Mouse (Mus musculus): ENCODE data around the gene Igsf8. TPM values are rescaled to one million over a fixed set of nuclear protein-coding genes. Genes with fewer than 3 reads are reported as not detected.

The Igsf8 gene
- polyA plus RNA-seq, 1 experiment from 2014 or later, result 69.7 TPM

DNA sequence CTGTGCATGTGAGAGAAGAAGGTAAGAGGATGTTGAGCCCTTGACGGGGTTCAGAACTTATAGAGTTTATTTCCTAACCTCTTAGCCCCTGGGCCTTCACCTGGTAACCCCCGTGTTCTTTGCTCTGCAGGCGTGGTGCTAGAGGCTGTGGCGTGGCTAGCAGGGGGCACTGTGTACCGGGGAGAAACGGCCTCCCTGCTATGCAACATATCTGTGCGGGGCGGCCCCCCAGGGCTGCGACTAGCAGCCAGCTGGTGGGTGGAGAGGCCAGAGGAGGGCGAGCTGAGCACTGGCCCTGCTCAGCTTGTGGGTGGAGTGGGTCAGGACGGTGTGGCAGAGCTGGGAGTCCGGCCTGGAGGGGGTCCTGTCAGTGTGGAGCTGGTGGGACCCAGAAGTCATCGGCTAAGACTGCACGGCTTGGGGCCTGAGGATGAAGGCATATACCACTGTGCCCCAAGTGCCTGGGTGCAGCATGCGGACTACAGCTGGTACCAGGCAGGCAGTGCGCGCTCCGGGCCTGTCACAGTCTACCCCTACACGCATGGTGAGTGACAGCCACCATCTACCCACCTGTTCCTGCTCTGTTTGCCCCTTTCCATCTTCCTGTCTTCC, 57.1 kb downstream of the Igsf8 start:
- no peak for ATAC-seq (ENCODE audit: low FRiP score, low TSS enrichment)
- Histone ChIP-seq H3K9ac (replicated peaks; ENCODE audit: low read length) (no peak overlapping the region), H3K4me3 (ENCODE audit: low read length) (no peak overlapping the region), H3K27me3 (ENCODE audit: insufficient read depth, low read length) (no peaks in the 10 kb centered on the region), H3K4me1 (ENCODE audit: insufficient read depth, low read length) (peaks cover under 1% of the 10 kb centered on the region; the same call in 1 of the 2 replicates), H3K4me2 (replicated peaks; ENCODE audit: low read depth, low read length) (no peak overlapping the region), H3K36me3 (ENCODE audit: insufficient read depth, low read length) (peaks cover 3% of the 10 kb centered on the region), H3K27ac (ENCODE audit: low read length) (no peak overlapping the region), H3K9me3 (ENCODE audit: low read length) (no peaks in the 10 kb centered on the region)
- 91% methylated on average over 19 of the region's 19 CpGs for WGBS

DNA sequence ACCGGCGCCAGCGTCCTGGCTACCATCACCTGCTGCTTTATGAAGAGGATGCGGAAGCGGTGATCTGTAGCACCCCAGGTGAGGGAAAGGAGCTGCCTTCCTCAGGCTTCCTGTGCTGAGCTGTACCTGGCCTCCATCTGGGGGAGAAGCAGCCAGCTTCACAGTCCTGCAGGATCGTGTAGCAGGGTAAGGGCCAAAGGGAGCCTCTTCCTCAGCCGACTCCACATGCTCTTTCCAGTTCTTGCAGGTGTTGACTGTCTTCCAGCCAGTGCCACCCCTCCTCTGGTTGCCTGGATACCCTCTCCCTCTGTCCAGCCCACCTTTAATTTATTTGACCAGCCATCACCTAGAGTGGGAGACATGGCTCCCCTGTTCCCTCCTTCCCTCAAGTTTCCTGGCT, 57.9 kb downstream of the Igsf8 start:
- WGBS, result 72% methylated on average over 7 of the region's 7 CpGs
- Histone ChIP-seq H3K9ac (replicated peaks; ENCODE audit: low read length) (no peak overlapping the region), H3K4me2 (replicated peaks; ENCODE audit: low read depth, low read length) (no peak overlapping the region), H3K4me1 (ENCODE audit: insufficient read depth, low read length) (no peaks in the 10 kb centered on the region), H3K27me3 (ENCODE audit: insufficient read depth, low read length) (no peaks in the 10 kb centered on the region), H3K9me3 (ENCODE audit: low read length) (no peaks in the 10 kb centered on the region), H3K4me3 (ENCODE audit: low read length) (no peak overlapping the region), H3K36me3 (ENCODE audit: insufficient read depth, low read length) (peaks cover 3% of the 10 kb centered on the region), H3K27ac (ENCODE audit: low read length) (no peak overlapping the region)
- ATAC-seq (ENCODE audit: low FRiP score, low TSS enrichment), result no peak

DNA sequence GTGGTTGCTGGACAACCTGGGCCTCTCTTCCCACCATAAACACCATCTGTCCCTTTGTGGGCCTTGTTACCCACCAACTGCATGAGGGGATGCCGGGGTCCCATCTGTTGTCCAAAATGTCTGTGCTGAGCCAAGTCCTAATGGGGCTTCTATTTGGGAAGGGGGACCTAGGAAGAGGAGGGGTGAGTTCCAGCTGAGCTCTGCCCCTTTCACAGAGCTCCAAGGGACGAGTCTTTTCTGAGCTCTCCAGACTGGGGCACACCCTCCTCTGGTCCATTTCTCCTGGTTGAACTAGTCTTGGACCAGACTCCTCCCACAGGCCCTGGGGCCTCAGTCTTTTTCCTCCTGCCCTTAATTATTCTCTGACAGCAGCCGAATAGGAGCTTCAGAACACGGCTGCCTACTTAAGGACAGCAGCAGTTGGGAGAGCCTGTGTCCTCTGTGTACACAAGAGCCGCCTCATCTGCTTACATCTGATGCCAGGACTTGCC, 58.5 kb downstream of the Igsf8 start:
- Histone ChIP-seq H3K4me3 (ENCODE audit: low read length) (no peak overlapping the region), H3K4me2 (replicated peaks; ENCODE audit: low read depth, low read length) (no peak overlapping the region), H3K9ac (replicated peaks; ENCODE audit: low read length) (no peak overlapping the region), H3K36me3 (ENCODE audit: insufficient read depth, low read length) (peaks cover 3% of the 10 kb centered on the region), H3K9me3 (ENCODE audit: low read length) (no peaks in the 10 kb centered on the region), H3K27me3 (ENCODE audit: insufficient read depth, low read length) (peaks cover 1% of the 10 kb centered on the region; the same call in 1 of the 2 replicates), H3K4me1 (ENCODE audit: insufficient read depth, low read length) (no peaks in the 10 kb centered on the region), H3K27ac (ENCODE audit: low read length) (no peak overlapping the region)
- ATAC-seq (ENCODE audit: low FRiP score, low TSS enrichment), result no peak
- 20% methylated on average over 5 of the region's 5 CpGs for WGBS

DNA sequence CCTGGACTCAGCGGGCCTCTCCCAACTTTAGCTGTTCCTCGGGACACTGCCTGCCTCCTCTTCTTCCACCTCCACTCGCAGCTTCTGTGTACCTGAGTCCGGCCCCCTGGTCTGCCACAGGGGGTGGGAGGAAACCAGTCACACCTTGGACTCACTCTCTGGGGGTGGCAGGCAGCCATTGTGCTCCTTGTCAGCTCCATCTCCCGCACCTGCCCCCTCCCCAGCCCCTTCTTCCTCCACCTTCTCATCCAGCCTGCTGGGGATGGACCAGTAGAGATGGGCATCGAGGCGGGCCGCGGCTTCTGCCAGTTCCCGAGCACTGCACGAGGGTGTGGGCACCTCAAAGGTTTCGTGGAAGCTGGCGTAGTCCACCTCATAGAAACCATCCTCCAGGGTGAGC, 61.3 kb downstream of the Igsf8 start:
- no peaks in the 10 kb centered on the region for H3K9me3 ChIP-seq (ENCODE audit: low read length)
- no peak overlapping the region for H3K9ac ChIP-seq (replicated peaks; ENCODE audit: low read length)
- peaks cover 3% of the 10 kb centered on the region for H3K36me3 ChIP-seq (ENCODE audit: insufficient read depth, low read length)
- no peak overlapping the region for H3K4me3 ChIP-seq (ENCODE audit: low read length)
- H3K27me3 ChIP-seq (ENCODE audit: insufficient read depth, low read length), result peaks cover 28% of the 10 kb centered on the region
- 0 out of 2 replicates have a peak, but pooled peaks cover 3% of the 10 kb centered on the region for H3K4me1 ChIP-seq (ENCODE audit: insufficient read depth, low read length)
- WGBS, result 55% methylated on average over 13 of the region's 13 CpGs
- H3K4me2 ChIP-seq (replicated peaks; ENCODE audit: low read depth, low read length), result no peak overlapping the region
- H3K27ac ChIP-seq (ENCODE audit: low read length), result no peak overlapping the region
- no peak for ATAC-seq (ENCODE audit: low FRiP score, low TSS enrichment)

DNA sequence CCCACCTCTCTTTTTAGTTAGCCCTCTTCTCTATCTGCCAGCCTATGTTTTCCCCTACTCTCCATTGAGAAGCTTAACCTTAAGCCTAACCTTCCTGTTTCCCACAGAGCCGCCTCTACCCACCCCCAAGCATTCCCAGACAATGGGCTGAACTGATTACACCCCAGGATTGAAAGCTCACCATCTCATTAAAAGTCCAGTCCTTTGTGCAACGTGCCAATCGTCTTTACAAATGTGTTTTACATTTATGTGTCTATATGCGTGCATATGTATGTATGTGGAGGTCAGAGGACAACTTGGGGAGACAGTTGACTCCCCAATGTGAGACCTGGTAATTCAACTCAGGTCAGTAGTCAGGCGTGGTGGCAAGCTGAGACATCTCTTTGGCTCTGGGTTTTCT, 61.9 kb downstream of the Igsf8 start:
- no peak overlapping the region for H3K4me3 ChIP-seq (ENCODE audit: low read length)
- no peaks in the 10 kb centered on the region for H3K9me3 ChIP-seq (ENCODE audit: low read length)
- WGBS, result 51% methylated on average over 5 of the region's 5 CpGs
- peaks cover 33% of the 10 kb centered on the region for H3K27me3 ChIP-seq (ENCODE audit: insufficient read depth, low read length)
- H3K4me2 ChIP-seq (replicated peaks; ENCODE audit: low read depth, low read length), result no peak overlapping the region
- H3K36me3 ChIP-seq (ENCODE audit: insufficient read depth, low read length), result peaks cover 3% of the 10 kb centered on the region
- H3K9ac ChIP-seq (replicated peaks; ENCODE audit: low read length), result no peak overlapping the region
- H3K27ac ChIP-seq (ENCODE audit: low read length), result no peak overlapping the region
- no peak for ATAC-seq (ENCODE audit: low FRiP score, low TSS enrichment)
- 0 out of 2 replicates have a peak, but pooled peaks cover 3% of the 10 kb centered on the region for H3K4me1 ChIP-seq (ENCODE audit: insufficient read depth, low read length)

DNA sequence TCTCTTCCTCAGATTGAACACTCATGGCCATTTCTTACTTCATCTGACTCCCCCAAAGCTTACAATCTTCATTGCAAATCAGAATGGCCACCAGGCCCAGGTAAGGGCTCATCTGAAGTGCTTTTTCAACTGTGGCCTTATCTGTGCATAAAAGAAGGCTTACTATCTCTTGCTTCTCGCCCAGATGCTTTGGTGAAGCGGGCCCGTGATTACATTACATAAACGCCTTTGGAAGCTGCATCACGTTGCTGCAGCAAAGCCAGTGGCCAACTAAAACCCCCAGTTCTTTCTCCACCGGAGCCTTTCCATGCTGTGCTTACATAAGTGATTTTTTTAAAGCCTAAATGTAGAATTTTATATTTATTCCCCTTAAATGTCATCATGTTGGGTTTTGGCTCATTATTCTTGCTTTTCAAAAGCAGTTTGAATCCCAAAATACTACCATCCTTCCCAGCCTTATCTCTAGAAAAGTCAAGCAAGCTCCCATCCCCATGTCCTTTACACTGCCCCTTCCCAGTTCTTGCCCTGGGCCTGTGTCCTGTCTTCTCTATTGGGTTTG, 62.4 kb downstream of the Igsf8 start:
- no peak for ATAC-seq (ENCODE audit: low FRiP score, low TSS enrichment)
- Histone ChIP-seq H3K9me3 (ENCODE audit: low read length) (no peaks in the 10 kb centered on the region), H3K36me3 (ENCODE audit: insufficient read depth, low read length) (peaks cover 3% of the 10 kb centered on the region)

DNA sequence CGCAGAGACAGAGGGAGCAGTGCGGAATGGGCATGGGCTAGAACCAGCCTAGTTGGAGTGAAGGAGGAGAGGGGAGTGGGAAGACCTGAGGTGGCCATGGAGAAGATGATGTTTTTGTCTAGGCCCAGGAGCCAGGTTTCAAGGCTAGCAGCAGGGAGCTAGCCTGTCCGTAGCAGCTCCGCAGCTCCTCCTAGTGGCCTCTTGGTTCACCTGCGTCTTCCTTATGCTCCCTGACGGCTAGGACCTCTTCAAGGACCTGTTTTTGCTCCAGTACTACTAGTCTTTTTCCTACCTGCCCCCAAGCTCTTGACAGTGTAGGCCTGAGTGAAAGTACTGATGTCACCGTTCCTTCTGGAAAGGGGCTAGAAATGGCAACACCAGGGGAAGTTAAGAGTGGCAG, 63.3 kb downstream of the Igsf8 start:
- Histone ChIP-seq H3K4me2 (replicated peaks; ENCODE audit: low read depth, low read length) (no peak overlapping the region), H3K27me3 (ENCODE audit: insufficient read depth, low read length) (peaks cover 46% of the 10 kb centered on the region), H3K4me3 (ENCODE audit: low read length) (no peak overlapping the region), H3K36me3 (ENCODE audit: insufficient read depth, low read length) (no peaks in the 10 kb centered on the region; the same call in 1 of the 2 replicates), H3K4me1 (ENCODE audit: insufficient read depth, low read length) (0 out of 2 replicates have a peak, but pooled peaks cover 3% of the 10 kb centered on the region), H3K9ac (replicated peaks; ENCODE audit: low read length) (no peak overlapping the region), H3K9me3 (ENCODE audit: low read length) (no peaks in the 10 kb centered on the region), H3K27ac (ENCODE audit: low read length) (no peak overlapping the region)
- 17% methylated on average over 7 of the region's 7 CpGs for WGBS
- peak; percentile 57 for ATAC-seq (ENCODE audit: low FRiP score, low TSS enrichment)

More for the DNA sequence above, 62.4 kb downstream of the Igsf8 start:
- Histone ChIP-seq H3K27me3 (ENCODE audit: insufficient read depth, low read length) (peaks cover 39% of the 10 kb centered on the region), H3K4me3 (ENCODE audit: low read length) (no peak overlapping the region), H3K4me2 (replicated peaks; ENCODE audit: low read depth, low read length) (no peak overlapping the region), H3K9ac (replicated peaks; ENCODE audit: low read length) (no peak overlapping the region), H3K27ac (ENCODE audit: low read length) (no peak overlapping the region), H3K4me1 (ENCODE audit: insufficient read depth, low read length) (0 out of 2 replicates have a peak, but pooled peaks cover 3% of the 10 kb centered on the region)
- WGBS, result 74% methylated on average over 6 of the region's 6 CpGs

DNA sequence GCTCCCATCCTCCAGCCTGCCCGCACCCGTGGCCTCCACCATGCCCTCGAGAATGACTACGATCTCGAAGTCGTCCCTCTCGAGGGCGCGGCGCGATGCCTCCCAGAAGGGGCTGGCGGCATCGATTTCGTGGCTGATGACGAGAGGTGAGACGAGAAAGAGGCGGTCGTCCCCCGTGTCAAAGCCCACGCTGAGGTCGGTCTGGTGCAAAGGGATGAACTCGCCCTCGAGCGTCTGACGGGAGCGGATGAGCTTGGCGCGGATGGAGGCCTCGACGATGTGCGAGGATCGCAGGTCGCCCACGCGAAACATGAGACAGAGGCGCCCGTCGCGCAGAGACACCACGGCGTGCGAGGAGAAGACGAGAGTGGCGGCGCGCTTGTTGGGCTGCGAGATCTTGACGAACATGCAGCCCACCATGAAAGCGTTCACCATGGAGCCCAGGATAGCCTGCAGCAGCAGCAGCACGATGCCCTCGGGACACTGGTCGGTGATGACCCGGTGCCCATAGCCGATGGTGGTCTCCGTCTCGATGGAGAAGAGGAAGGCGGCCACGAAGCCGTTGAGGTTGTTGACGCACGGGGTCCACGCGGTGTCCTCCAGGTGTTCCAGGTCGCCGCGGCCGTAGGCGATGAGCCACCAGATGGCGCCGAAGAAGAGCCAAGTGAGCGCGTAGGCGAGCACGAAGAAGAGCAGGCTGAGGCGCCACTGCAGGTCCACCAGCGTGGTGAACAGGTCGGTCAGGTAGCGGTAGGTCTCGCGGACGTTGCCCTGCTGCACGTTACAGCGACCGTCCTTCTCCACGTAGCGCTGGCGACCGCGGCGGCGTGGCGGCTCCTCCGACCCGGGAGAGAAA, 64.5 kb downstream of the Igsf8 start:
- peak overlapping the region; percentile 81 for H3K4me2 ChIP-seq (replicated peaks; ENCODE audit: low read depth, low read length)
- H3K9me3 ChIP-seq (ENCODE audit: low read length), result no peaks in the 10 kb centered on the region
- 0 out of 2 replicates have a peak, but pooled peaks cover 3% of the 10 kb centered on the region for H3K4me1 ChIP-seq (ENCODE audit: insufficient read depth, low read length)
- H3K36me3 ChIP-seq (ENCODE audit: insufficient read depth, low read length), result no peaks in the 10 kb centered on the region
- ATAC-seq (ENCODE audit: low FRiP score, low TSS enrichment), result peak; percentile 66; the same call in 1 of the 2 replicates
- peaks cover 58% of the 10 kb centered on the region for H3K27me3 ChIP-seq (ENCODE audit: insufficient read depth, low read length)
- H3K4me3 ChIP-seq (ENCODE audit: low read length), result peak overlapping the region; percentile 50
- no peak overlapping the region for H3K27ac ChIP-seq (ENCODE audit: low read length)
- peak overlapping the region; percentile 54 for H3K9ac ChIP-seq (replicated peaks; ENCODE audit: low read length)
- 18% methylated on average over 94 of the region's 94 CpGs for WGBS

DNA sequence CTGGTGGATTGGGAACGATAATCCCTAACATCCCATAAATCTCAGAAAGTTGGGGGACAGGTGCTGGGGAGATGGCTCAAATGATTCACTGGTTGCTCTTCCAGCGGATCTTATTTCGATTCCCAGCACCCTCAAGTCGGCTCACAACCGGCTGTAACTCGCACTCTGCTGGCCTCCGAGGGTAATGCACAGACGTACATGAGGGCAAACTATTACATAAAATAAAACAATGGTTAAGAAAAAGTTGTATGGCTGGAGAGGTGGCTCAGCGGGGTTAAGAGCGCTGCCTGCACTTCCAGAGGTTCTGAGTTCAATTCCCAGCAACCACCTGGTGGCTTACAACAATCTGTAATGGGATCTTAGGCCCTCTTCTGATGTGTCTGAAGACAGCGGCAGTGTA, 65.2 kb downstream of the Igsf8 start:
- Histone ChIP-seq H3K4me1 (ENCODE audit: insufficient read depth, low read length) (0 out of 2 replicates have a peak, but pooled peaks cover 3% of the 10 kb centered on the region), H3K9me3 (ENCODE audit: low read length) (no peaks in the 10 kb centered on the region), H3K36me3 (ENCODE audit: insufficient read depth, low read length) (no peaks in the 10 kb centered on the region), H3K27ac (ENCODE audit: low read length) (no peak overlapping the region), H3K9ac (replicated peaks; ENCODE audit: low read length) (peak overlapping the region; percentile 54), H3K27me3 (ENCODE audit: insufficient read depth, low read length) (peaks cover 63% of the 10 kb centered on the region), H3K4me3 (ENCODE audit: low read length) (peak overlapping the region; percentile 50), H3K4me2 (replicated peaks; ENCODE audit: low read depth, low read length) (peak overlapping the region; percentile 81)
- ATAC-seq (ENCODE audit: low FRiP score, low TSS enrichment), result no peak
- WGBS, result 60% methylated on average over 11 of the region's 11 CpGs

All from kidney, embryonic 16.5 days (tissue).